Mouse (Mus musculus) neural tube, embryonic 12.5 days (tissue): ENCODE measurements around the gene Map3k3. TPM values are rescaled to one million over a fixed set of nuclear protein-coding genes. Genes with fewer than 3 reads are reported as not detected.

Source experiments
- ATAC-seq: fragments of 200-750 bp; cut with Nextera tagmentation; 2 replicates; pipeline ENCODE4 v1.8.0; 2017; ENCODE audit warnings: low read depth, mild to moderate bottlenecking, moderate TSS enrichment, moderate library complexity; ENCODE audit not compliant: low FRiP score
- H3K27ac ChIP-seq: fragments of 300-500 bp; sonication (generic); 2 replicates; pipeline ENCODE4 v1.5.1; 2016
- H3K27me3 ChIP-seq: fragments of 300-500 bp; sonication (generic); replicated peaks from 2 replicates; pipeline ENCODE4 v1.6.1; 2016; ENCODE audit warnings: mild to moderate bottlenecking
- H3K36me3 ChIP-seq: fragments of 300-500 bp; sonication (generic); 2 replicates; pipeline ENCODE4 v1.6.1; 2016; ENCODE audit warnings: mild to moderate bottlenecking
- H3K4me1 ChIP-seq: fragments of 300-500 bp; sonication (generic); 2 replicates; pipeline ENCODE4 v1.6.1; 2016
- H3K4me2 ChIP-seq: fragments of 300-500 bp; sonication (generic); replicated peaks from 2 replicates; pipeline ENCODE4 v1.6.1; 2016; ENCODE audit warnings: mild to moderate bottlenecking
- H3K4me3 ChIP-seq: fragments of 300-500 bp; sonication (generic); 2 replicates; pipeline ENCODE4 v1.5.1; 2016
- H3K9ac ChIP-seq: fragments of 300-500 bp; sonication (generic); 2 replicates; pipeline ENCODE4 v1.6.1; 2016; ENCODE audit warnings: mild to moderate bottlenecking
- H3K9me3 ChIP-seq: fragments of 300-500 bp; sonication (generic); 2 replicates; pipeline ENCODE4 v1.6.1; 2016; ENCODE audit warnings: mild to moderate bottlenecking
- WGBS: fragments of 180-500 bp; shearing (Covaris S2); methylation state at CpG from one replicate; pipeline ENCODE4 v1.1.7; 2016; 5-methylcytosine and 5-hydroxymethylcytosine counted together
- polyA plus RNA-seq: library from polyadenylated mRNA; unstranded; fragments of >200 nt; fragmentation: Nextera tagmentation; extraction: Ambion mirVana; gene quantifications from 2 replicates; pipeline ENCODE4 v1.2.1, GENCODE M21; 2016

Gene Map3k3
- 24.4 and 25.3 TPM in 2 replicates for polyA plus RNA-seq

DNA sequence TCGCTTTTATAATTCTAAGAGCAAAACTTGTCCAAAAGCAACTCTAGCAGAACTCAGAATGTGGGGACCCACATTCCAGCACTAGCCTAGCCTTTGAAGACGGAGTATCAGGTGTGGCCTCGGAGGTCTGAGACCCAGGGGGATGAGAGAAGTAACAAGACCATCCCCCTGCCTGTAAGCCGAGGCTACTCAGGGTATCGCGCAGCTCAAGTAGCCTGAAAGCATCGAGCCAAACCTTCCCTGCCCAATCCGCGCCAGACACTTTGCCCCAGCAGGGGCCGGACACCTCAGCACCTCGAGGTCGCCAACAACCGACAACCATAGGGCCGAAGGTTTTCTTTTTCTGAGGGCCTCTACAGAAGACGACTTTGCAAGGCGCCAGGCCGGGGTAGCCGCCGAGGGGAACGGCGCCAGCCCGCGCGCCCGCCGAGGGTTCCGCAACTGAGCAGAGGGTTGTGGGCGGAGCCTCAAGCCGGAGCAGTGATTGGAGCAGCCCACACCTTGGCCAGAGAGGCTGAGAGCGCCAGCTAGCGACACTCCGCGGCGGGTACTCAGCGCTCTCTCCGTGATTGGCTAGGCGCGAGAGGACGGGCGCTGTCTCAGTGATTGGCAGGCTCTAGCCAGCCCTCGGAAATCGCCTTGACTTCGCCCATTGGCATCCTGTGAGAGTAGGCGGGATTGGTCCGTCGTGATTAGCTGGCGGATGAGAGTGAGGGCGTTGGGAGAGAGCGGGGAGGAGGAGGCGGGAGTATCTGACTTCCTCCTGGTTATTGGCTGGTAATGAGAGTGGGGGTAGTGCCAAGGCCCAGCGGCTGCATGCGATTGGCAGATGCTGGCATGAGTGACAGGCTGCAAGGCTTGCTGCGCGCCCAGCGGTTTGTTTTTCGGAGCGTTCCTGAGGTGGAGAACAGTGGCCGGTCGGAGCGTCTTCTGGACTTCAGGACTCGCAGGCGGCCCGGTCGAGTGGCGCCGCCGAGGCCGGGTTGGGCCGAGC lies at the start of gene Map3k3:
TSS of gene Map3k3 (plus strand) at position 906 of the 994 bp plus-strand sequence.
- WGBS: under 1% methylated on average over 69 of the region's 69 CpGs
- H3K4me1 ChIP-seq: peaks cover 12% of the 10 kb centered on the region; the same call in 1 of the 2 replicates
- H3K27ac ChIP-seq: peak within 1 kb of the TSS; percentile 95

DNA sequence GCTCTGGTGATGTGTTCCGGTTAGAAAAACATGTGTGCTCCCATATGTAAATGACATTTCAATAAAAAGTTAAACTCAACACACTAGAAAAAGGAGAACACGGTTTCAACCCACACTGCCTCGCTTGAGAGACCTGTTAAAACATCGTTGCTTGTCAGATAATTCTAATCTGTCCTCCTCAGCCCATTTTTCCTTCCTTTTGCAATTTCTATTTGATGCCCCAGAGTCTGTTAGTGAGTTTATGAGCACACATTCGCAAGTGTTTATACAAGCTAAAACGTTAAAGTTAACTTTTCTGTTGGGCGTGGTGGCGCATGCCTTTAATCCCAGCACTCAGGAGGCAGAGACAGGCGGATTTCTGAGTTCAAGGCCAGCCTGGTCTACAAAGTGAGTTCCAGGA lies 49.4 kb upstream of the Map3k3 start:
- Histone ChIP-seq H3K9ac (no peak overlapping the region), H3K4me3 (no peak overlapping the region), H3K27ac (no peak overlapping the region), H3K4me1 (peaks cover 18% of the 10 kb centered on the region), H3K36me3 (0 out of 2 replicates have a peak, but pooled peaks cover 3% of the 10 kb centered on the region), H3K27me3 (no peaks in the 10 kb centered on the region), H3K9me3 (no peaks in the 10 kb centered on the region), H3K4me2 (no peak overlapping the region)
- 88% methylated on average over 9 of the region's 9 CpGs for WGBS
- no peak for ATAC-seq

More for the DNA sequence above, at the start of gene Map3k3:
- Histone ChIP-seq H3K27me3 (no peaks in the 10 kb centered on the region), H3K4me2 (peak within 1 kb of the TSS; percentile 61), H3K4me3 (peak within 1 kb of the TSS; percentile 89), H3K36me3 (no peaks in the 10 kb centered on the region), H3K9ac (peak within 1 kb of the TSS; percentile 91), H3K9me3 (no peaks in the 10 kb centered on the region)
- ATAC-seq: peak; percentile 99

DNA sequence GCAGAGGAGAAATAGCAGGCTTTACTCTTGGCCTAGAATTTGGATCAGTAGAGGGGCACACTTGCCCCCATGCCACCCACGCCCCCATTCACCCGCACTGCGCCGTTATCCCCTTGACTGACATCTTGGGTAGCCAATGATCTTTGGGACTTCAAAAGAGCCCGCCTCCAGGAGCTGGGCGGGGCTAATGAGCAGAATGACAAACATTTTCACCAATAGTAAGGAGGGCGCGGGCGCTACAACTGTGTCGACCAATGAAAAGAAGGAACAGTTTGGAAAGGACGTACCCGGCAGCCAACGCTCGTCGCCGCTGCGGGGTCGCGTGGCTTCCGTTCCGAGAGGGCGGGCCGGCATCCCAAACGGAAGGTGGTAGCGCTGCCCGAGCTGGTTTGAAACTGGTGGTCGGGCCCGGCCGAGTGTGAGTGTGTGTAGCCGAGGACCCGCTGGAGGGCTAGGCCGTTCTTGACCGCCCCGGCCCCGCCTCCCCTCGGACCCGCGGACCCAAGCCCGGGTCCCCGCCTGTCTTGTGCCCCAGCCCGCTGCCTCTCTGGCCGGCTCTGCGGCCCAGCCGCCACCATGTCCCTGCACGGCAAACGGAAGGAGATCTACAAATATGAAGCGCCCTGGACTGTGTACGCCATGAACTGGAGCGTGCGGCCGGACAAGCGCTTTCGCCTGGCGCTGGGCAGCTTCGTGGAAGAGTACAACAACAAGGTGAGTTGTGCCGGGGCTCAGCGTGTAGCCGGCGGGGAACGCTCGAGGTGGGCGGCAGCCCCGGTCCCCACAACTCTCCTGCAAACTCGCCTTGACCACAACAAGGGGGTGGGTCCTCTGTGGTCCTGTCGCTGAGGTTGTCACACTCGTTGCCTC lies 47.6 kb upstream of the Map3k3 start, which contains the start of gene Dcaf7:
TSS of gene Dcaf7 (plus strand) at position 325 of the 870 bp plus-strand sequence.
- Histone ChIP-seq H3K4me2 (peak within 1 kb of the TSS; percentile 88), H3K9ac (peak within 1 kb of the TSS; percentile 90), H3K9me3 (no peaks in the 10 kb centered on the region), H3K27me3 (no peaks in the 10 kb centered on the region), H3K27ac (peak within 1 kb of the TSS; percentile 89), H3K4me3 (peak within 1 kb of the TSS; percentile 95), H3K4me1 (peaks cover 18% of the 10 kb centered on the region), H3K36me3 (0 out of 2 replicates have a peak, but pooled peaks cover 3% of the 10 kb centered on the region)
- ATAC-seq: peak; percentile 97
- WGBS: under 1% methylated on average over 66 of the region's 66 CpGs

DNA sequence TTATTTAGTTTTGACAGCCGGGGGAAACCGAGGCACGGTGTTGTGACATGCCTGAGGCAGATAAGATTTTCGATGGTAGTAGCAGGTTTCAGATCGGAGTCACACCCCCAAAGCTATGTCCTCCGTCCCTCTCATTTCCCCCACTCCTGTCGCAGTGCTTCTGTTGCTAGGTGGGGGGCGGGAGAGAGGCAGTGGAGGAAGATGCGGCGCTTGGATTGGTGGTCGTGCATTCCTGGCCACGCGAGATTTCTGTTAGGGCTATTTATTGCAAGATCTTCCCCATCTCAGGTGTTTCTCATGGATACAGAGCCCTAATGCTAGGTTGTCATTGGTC lies 47.0 kb upstream of the Map3k3 start:
- Histone ChIP-seq H3K4me2 (peak overlapping the region; percentile 88), H3K4me1 (peaks cover 18% of the 10 kb centered on the region), H3K9ac (peak overlapping the region; percentile 90), H3K9me3 (no peaks in the 10 kb centered on the region), H3K4me3 (peak overlapping the region; percentile 95), H3K36me3 (0 out of 2 replicates have a peak, but pooled peaks cover 3% of the 10 kb centered on the region), H3K27ac (peak overlapping the region; percentile 89; the same call in 1 of the 2 replicates), H3K27me3 (no peaks in the 10 kb centered on the region)
- 1% methylated on average over 13 of the region's 13 CpGs for WGBS
- peak; percentile 65 for ATAC-seq

DNA sequence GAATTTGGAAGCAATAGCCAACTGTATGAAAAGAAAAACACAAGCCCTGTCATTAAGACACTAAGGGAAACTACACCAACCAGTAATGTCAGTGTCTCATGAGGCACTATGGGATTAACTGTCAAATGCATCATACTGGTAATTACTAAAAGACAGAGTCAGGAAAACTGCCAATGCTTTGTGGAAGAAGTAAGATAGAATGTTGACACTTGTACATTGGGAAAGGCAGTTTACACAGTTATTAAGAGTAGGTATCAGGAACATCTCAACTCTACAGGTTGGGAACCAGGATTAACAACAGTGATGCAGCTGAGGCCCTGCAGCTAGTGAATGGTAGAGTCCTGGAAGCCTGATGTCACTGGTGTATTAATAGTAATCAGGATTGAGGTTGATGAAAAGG lies 40.1 kb upstream of the Map3k3 start:
- no peak overlapping the region for H3K27ac ChIP-seq
- no peaks in the 10 kb centered on the region for H3K27me3 ChIP-seq
- H3K9ac ChIP-seq: no peak overlapping the region
- no peak overlapping the region for H3K4me3 ChIP-seq
- no peaks in the 10 kb centered on the region for H3K4me1 ChIP-seq
- no peaks in the 10 kb centered on the region for H3K9me3 ChIP-seq
- peaks cover 29% of the 10 kb centered on the region for H3K36me3 ChIP-seq
- H3K4me2 ChIP-seq: no peak overlapping the region
- ATAC-seq: no peak

DNA sequence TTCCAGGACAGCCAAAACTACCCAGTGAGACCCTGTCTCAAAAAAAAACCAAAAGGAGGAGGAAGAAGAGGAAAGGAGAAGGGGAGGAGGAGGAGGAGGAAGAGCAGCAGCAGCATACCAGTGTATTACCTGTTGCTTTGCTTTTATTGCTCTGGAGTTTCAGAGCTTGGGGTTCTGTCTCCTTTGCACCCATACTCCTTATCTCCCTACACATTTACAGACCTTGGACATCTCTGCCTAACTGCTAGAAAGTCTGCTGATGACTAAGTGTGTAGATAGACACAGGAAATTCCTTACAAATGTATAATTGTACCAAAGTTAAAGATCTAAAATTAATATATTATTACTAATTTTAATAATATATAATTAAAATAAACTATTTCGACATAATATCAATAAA lies 39.2 kb upstream of the Map3k3 start:
- no peaks in the 10 kb centered on the region for H3K9me3 ChIP-seq
- no peak overlapping the region for H3K4me2 ChIP-seq
- peaks cover 32% of the 10 kb centered on the region for H3K36me3 ChIP-seq
- H3K4me3 ChIP-seq: no peak overlapping the region
- no peaks in the 10 kb centered on the region for H3K4me1 ChIP-seq
- WGBS: 93% methylated on average over 1 of the region's 1 CpGs
- ATAC-seq: no peak
- no peak overlapping the region for H3K9ac ChIP-seq
- no peak overlapping the region for H3K27ac ChIP-seq
- no peaks in the 10 kb centered on the region for H3K27me3 ChIP-seq

DNA sequence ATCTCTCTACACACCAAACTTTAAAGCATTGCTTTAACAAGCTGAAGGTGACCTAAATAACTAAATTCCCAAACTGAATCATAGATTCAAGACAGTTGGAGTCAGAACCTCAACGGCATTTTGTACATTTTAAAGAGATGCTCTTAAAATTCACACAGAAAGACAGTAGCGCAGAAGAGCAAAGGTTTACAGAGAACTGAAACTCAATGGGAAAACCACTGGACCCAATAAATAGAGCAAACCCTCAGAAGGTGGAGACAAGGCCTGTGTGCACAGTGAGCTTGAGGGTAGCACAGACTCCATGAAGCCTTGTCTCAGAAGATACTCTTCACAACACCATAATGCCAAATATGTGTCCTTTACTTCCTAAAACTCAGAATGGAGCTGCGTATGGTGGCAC lies 38.6 kb upstream of the Map3k3 start:
- H3K4me1 ChIP-seq: no peaks in the 10 kb centered on the region
- no peak overlapping the region for H3K4me3 ChIP-seq
- no peak for ATAC-seq
- no peak overlapping the region for H3K27ac ChIP-seq
- no peak overlapping the region for H3K4me2 ChIP-seq
- 94% methylated on average over 3 of the region's 3 CpGs for WGBS
- no peaks in the 10 kb centered on the region for H3K27me3 ChIP-seq
- H3K36me3 ChIP-seq: peaks cover 34% of the 10 kb centered on the region
- H3K9ac ChIP-seq: no peak overlapping the region
- no peaks in the 10 kb centered on the region for H3K9me3 ChIP-seq

DNA sequence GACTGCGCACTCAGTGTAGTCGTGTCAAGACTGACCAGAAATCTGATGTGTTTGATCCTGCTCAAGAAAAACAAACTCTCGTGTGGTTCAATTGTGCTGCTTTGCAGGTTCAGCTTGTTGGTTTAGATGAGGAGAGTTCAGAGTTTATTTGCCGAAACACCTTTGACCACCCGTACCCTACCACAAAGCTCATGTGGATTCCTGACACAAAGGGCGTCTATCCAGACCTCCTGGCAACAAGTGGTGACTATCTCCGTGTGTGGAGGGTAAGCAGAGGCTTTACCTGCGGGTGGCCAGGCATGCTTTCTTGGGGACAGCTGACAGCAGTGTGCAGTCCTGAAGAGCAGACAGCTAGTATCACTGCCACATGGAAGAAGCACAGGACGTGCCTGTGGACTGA lies 37.8 kb upstream of the Map3k3 start:
- no peaks in the 10 kb centered on the region for H3K27me3 ChIP-seq
- no peak overlapping the region for H3K9ac ChIP-seq
- no peak overlapping the region for H3K4me2 ChIP-seq
- no peak overlapping the region for H3K27ac ChIP-seq
- WGBS: 91% methylated on average over 9 of the region's 9 CpGs
- no peak for ATAC-seq
- H3K36me3 ChIP-seq: peaks cover 42% of the 10 kb centered on the region
- no peak overlapping the region for H3K4me3 ChIP-seq
- H3K4me1 ChIP-seq: no peaks in the 10 kb centered on the region
- H3K9me3 ChIP-seq: no peaks in the 10 kb centered on the region

DNA sequence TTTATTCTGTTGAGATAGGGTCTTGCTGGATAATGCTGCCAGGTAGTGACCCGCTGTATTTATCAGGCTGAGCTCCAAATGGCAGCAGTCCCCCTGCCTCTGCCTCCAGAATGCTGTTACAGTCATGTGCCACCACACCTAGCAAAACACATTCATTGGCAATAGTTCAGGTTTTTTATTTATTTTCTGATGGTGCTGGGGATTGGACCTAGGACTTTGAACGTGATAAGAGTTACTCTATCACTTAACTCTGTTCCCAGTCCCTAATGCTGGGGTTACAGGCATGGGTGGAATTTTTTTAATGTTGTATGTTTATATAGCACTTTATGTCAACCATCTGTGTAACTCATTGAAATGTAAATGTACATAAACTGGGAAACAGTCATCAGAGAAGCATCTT lies 30.5 kb upstream of the Map3k3 start:
- Histone ChIP-seq H3K27me3 (no peaks in the 10 kb centered on the region), H3K36me3 (peaks cover 89% of the 10 kb centered on the region), H3K9ac (no peak overlapping the region), H3K4me2 (no peak overlapping the region), H3K4me3 (no peak overlapping the region), H3K9me3 (no peaks in the 10 kb centered on the region), H3K4me1 (no peaks in the 10 kb centered on the region), H3K27ac (no peak overlapping the region)
- WGBS: 94% methylated on average over 2 of the region's 2 CpGs
- no peak for ATAC-seq

DNA sequence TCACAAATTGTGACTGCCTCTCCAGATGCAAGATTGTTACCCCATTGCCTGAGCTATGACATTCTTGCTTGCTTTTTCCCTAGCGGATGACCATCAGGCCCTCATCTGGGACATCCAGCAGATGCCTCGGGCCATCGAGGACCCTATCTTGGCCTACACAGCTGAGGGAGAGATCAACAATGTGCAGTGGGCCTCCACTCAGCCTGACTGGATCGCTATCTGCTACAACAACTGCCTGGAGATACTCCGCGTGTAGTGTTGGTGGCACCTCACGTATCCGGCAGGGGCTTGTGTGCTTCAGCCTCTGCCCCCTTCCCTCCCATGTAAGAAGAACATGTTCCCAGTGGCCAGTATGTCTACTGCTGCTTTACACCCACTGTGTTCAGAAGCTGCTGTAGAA lies 29.8 kb upstream of the Map3k3 start:
- Histone ChIP-seq H3K4me2 (no peak overlapping the region), H3K27me3 (no peaks in the 10 kb centered on the region), H3K9me3 (no peaks in the 10 kb centered on the region), H3K27ac (no peak overlapping the region), H3K4me1 (no peaks in the 10 kb centered on the region), H3K4me3 (no peak overlapping the region), H3K36me3 (peaks cover 88% of the 10 kb centered on the region), H3K9ac (no peak overlapping the region)
- 97% methylated on average over 8 of the region's 8 CpGs for WGBS
- no peak for ATAC-seq

DNA sequence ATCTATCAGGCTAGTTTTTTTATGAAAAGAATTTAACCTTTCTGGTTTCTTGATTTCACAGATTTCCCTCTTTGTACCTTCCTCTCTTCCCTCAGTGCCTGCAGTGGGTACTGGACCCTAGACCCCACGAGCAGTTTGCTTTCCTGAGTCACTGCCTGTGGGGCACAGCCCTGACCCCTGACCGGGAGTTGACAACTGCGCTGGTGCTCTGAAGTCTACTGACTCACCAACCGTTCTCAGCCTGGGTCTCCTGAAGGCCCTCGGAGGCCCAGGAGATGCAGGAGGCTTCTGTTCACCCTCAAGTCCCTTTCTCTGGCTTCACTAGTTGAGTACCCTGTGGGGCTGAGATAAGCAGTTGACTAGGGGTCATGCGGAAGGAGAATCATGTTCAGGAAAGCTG lies 29.1 kb upstream of the Map3k3 start:
- H3K27me3 ChIP-seq: no peaks in the 10 kb centered on the region
- peaks cover 91% of the 10 kb centered on the region for H3K36me3 ChIP-seq
- ATAC-seq: no peak
- no peaks in the 10 kb centered on the region for H3K4me1 ChIP-seq
- no peak overlapping the region for H3K4me3 ChIP-seq
- H3K9ac ChIP-seq: no peak overlapping the region
- H3K9me3 ChIP-seq: no peaks in the 10 kb centered on the region
- WGBS: 90% methylated on average over 6 of the region's 6 CpGs
- H3K27ac ChIP-seq: no peak overlapping the region
- no peak overlapping the region for H3K4me2 ChIP-seq
